Mouse (Mus musculus) testis, adult 2 months (tissue): ENCODE results near the gene Krcc1.

Source experiments
- CTCF ChIP-seq: fragments of 200-500 bp; IDR thresholded peaks from 2 replicates; pipeline ENCODE4 v1.5.1; 2012; ENCODE audit warnings: low read depth, mild to moderate bottlenecking, inconsistent platforms, low read length, moderate library complexity; ENCODE audit not compliant: control insufficient read depth, insufficient read depth, insufficient replicate concordance
- POLR2A ChIP-seq: fragments of 200-500 bp; IDR thresholded peaks from 2 replicates; pipeline ENCODE4 v1.6.1; 2012; ENCODE audit warnings: low read depth, mild to moderate bottlenecking, inconsistent platforms, low read length, moderate library complexity; ENCODE audit not compliant: control insufficient read depth

- TF ChIP-seq CTCF: no peak
- TF ChIP-seq POLR2A: no peak
These were observed 2.2 kb downstream of the Krcc1 start for GRCm38 (mm10) chr6:71273715-71274114.
